Mouse (Mus musculus): ENCODE results near the gene 2610301B20Rik.

The 2610301B20Rik gene

DNA sequence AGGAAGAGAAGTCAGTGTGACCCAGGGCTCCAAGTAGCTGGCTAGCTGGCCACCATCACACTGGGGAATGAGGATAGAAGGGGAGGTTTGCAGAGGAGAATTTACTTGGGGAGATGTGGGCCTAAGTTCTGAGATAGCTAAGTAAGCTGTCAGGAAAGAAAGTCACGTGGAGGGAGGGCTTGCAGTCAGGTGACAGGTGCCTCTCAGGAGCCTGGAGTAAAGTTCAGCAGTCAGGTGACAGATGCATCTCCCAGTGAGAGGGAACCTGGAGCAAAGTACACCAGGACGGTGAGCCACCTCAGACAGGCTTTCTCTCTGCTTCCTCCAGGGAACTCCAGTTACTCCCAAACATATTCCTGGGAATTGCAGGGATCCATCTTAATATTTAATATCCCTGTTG is 49.8 kb downstream of the 2610301B20Rik start:
- H3K4me3 ChIP-seq (replicated peaks; ENCODE audit: low read length) = no peak overlapping the region
- TF ChIP-seq POU5F1 (IDR thresholded peaks at IDR 0.05; ENCODE audit: borderline replicate concordance, low read length) (no peak), NANOG (IDR thresholded peaks at IDR 0.05; ENCODE audit: borderline replicate concordance, low read length) (no peak), CTCF (conservative IDR thresholded peaks at IDR 0.05; ENCODE audit: low read length) (no peak)

DNA sequence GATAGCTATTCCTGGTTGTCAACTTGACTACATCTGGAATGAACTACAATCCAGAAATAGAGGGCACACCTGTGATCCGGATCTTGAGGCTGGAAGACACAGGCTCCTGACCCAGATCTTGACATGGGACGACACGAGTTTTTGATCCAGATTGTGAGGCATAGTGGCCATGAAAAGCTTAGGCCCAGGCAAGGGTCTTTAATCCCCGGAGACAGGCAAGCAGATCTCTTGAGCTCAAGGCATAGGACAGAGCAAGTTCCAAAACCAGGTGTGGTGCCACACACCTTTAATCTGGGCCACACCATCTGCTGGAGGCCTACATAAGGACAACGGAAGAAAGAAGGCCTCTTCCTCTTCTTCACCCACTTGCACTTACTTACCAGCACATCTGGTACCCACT is 50.2 kb downstream of the 2610301B20Rik start:
- TF ChIP-seq CTCF (conservative IDR thresholded peaks at IDR 0.05; ENCODE audit: low read length) = no peak
- no peak for TF ChIP-seq NANOG (IDR thresholded peaks at IDR 0.05; ENCODE audit: borderline replicate concordance, low read length)
- no peak for TF ChIP-seq POU5F1 (IDR thresholded peaks at IDR 0.05; ENCODE audit: borderline replicate concordance, low read length)
- H3K4me1 ChIP-seq (replicated peaks; ENCODE audit: low read depth, low read length) = peaks cover 30% of the 10 kb centered on the region
- H3K27me3 ChIP-seq (ENCODE audit: insufficient read depth, low read length) = 0 out of 2 replicates have a peak, but pooled peaks cover 3% of the 10 kb centered on the region
- H3K9me3 ChIP-seq (ENCODE audit: low read length) = no peaks in the 10 kb centered on the region
- H3K36me3 ChIP-seq (ENCODE audit: insufficient read depth, low read length) = no peaks in the 10 kb centered on the region
- no peak overlapping the region for H3K4me3 ChIP-seq (replicated peaks; ENCODE audit: low read length)

More for the DNA sequence above, 49.8 kb downstream of the 2610301B20Rik start:
- Histone ChIP-seq H3K36me3 (ENCODE audit: insufficient read depth, low read length) (no peaks in the 10 kb centered on the region), H3K9me3 (ENCODE audit: low read length) (no peaks in the 10 kb centered on the region), H3K27me3 (ENCODE audit: insufficient read depth, low read length) (no peaks in the 10 kb centered on the region), H3K4me1 (replicated peaks; ENCODE audit: low read depth, low read length) (peaks cover 29% of the 10 kb centered on the region)

DNA sequence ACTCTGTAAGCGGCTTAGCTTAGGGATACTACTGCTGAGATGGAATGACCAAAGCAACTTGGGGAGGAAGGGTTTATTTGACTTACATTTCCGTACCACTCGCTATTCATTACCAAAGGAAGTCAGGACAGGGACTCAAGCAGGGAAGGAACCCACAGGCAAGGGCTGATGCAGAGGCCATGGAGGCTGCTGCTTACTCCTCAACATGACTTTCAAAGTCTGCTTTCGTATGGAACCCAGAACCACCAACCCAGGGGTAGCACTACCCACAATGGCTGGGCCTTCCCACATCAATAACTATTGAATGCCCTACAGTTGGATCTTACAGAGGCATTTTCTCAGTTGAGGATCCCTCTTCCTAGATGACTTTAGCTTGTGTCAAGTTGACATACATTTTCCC is 52.1 kb downstream of the 2610301B20Rik start:
- peaks cover 8% of the 10 kb centered on the region; the same call in 1 of the 2 replicates for H3K27me3 ChIP-seq (ENCODE audit: insufficient read depth, low read length)
- H3K9me3 ChIP-seq (ENCODE audit: low read length) = no peaks in the 10 kb centered on the region
- H3K36me3 ChIP-seq (ENCODE audit: insufficient read depth, low read length) = no peaks in the 10 kb centered on the region
- H3K4me3 ChIP-seq (replicated peaks; ENCODE audit: low read length) = no peak overlapping the region
- TF ChIP-seq POU5F1 (IDR thresholded peaks at IDR 0.05; ENCODE audit: borderline replicate concordance, low read length) (no peak), NANOG (IDR thresholded peaks at IDR 0.05; ENCODE audit: borderline replicate concordance, low read length) (no peak), CTCF (conservative IDR thresholded peaks at IDR 0.05; ENCODE audit: low read length) (no peak)
- H3K4me1 ChIP-seq (replicated peaks; ENCODE audit: low read depth, low read length) = peaks cover 49% of the 10 kb centered on the region

DNA sequence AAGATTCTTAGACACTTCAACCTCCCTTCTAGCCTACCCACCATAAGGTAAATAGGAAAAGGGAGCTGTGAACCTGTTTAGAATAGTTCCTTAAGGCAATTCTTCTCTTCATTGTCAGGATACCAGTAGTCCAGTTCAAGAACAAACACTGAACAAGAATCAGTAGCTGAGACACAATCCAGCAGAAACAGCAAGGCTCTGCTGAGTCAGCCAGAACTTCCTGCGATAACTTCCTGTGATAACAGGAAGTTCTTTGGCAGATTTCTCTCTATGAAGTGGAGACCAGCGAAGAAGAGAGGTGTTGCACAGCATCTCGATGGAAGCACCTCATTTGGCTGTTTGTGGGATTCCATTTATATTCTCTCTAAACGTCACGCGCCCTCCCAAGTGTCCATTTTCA is 53.9 kb downstream of the 2610301B20Rik start:
- no peak for TF ChIP-seq POU5F1 (IDR thresholded peaks at IDR 0.05; ENCODE audit: borderline replicate concordance, low read length)
- TF ChIP-seq CTCF (conservative IDR thresholded peaks at IDR 0.05; ENCODE audit: low read length) = no peak
- no peak for TF ChIP-seq NANOG (IDR thresholded peaks at IDR 0.05; ENCODE audit: borderline replicate concordance, low read length)

DNA sequence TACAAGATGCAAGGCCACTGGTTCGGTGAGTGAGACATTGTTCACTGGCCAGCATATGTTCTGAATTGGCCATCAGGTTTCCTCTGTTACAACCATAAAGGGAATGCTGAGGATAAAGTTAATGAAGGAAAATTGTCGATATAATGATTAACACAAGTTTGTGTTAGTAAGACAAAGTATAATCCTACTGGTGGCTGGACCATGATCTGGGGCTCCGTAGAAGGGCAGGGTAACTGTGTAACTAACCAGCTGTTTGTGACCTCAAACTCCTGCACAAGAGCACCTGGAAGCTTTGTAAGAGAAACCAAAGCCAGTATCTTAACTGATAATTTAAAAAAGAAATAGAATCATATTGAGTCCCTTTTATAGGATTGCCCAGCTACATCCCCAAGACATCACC is 55.4 kb downstream of the 2610301B20Rik start:
- TF ChIP-seq CTCF (conservative IDR thresholded peaks at IDR 0.05; ENCODE audit: low read length) = no peak
- no peak for TF ChIP-seq NANOG (IDR thresholded peaks at IDR 0.05; ENCODE audit: borderline replicate concordance, low read length)
- TF ChIP-seq POU5F1 (IDR thresholded peaks at IDR 0.05; ENCODE audit: borderline replicate concordance, low read length) = no peak
- Histone ChIP-seq H3K9me3 (ENCODE audit: low read length) (no peaks in the 10 kb centered on the region), H3K4me1 (replicated peaks; ENCODE audit: low read depth, low read length) (peaks cover 71% of the 10 kb centered on the region), H3K4me3 (replicated peaks; ENCODE audit: low read length) (no peak overlapping the region), H3K36me3 (ENCODE audit: insufficient read depth, low read length) (no peaks in the 10 kb centered on the region), H3K27me3 (ENCODE audit: insufficient read depth, low read length) (peaks cover 8% of the 10 kb centered on the region; the same call in 1 of the 2 replicates)

More for the DNA sequence above, 53.9 kb downstream of the 2610301B20Rik start:
- Histone ChIP-seq H3K9me3 (ENCODE audit: low read length) (no peaks in the 10 kb centered on the region), H3K27me3 (ENCODE audit: insufficient read depth, low read length) (peaks cover 8% of the 10 kb centered on the region; the same call in 1 of the 2 replicates), H3K4me1 (replicated peaks; ENCODE audit: low read depth, low read length) (peaks cover 59% of the 10 kb centered on the region), H3K36me3 (ENCODE audit: insufficient read depth, low read length) (no peaks in the 10 kb centered on the region), H3K4me3 (replicated peaks; ENCODE audit: low read length) (no peak overlapping the region)

DNA sequence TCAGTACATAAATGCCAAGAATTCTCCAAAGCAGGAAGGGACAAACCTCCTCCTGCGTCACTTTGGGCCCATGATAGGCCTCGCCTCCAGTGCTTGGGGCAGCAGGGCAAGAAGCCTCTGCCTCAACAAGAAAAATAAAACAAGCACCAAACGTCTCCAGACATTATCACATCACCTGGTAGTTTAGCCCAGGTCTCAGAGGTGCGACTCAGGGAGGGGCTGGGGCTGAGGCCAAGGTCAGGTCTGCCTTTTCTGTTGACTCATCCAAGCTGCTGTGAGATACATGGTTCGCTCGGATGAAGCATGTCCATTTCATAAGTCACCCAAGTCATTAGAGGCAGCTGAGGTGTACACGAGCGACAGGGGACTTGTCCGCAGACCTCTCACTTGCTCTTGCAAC is 56.7 kb downstream of the 2610301B20Rik start:
- Histone ChIP-seq H3K27me3 (ENCODE audit: insufficient read depth, low read length) (peaks cover 8% of the 10 kb centered on the region; the same call in 1 of the 2 replicates), H3K36me3 (ENCODE audit: insufficient read depth, low read length) (no peaks in the 10 kb centered on the region), H3K9me3 (ENCODE audit: low read length) (no peaks in the 10 kb centered on the region), H3K4me3 (replicated peaks; ENCODE audit: low read length) (0 out of 2 replicates have a peak overlapping the region, but pooled peaks have one; percentile 17), H3K4me1 (replicated peaks; ENCODE audit: low read depth, low read length) (peaks cover 79% of the 10 kb centered on the region)
- TF ChIP-seq CTCF (conservative IDR thresholded peaks at IDR 0.05; ENCODE audit: low read length) (no peak), NANOG (IDR thresholded peaks at IDR 0.05; ENCODE audit: borderline replicate concordance, low read length) (no peak), POU5F1 (IDR thresholded peaks at IDR 0.05; ENCODE audit: borderline replicate concordance, low read length) (no peak)

DNA sequence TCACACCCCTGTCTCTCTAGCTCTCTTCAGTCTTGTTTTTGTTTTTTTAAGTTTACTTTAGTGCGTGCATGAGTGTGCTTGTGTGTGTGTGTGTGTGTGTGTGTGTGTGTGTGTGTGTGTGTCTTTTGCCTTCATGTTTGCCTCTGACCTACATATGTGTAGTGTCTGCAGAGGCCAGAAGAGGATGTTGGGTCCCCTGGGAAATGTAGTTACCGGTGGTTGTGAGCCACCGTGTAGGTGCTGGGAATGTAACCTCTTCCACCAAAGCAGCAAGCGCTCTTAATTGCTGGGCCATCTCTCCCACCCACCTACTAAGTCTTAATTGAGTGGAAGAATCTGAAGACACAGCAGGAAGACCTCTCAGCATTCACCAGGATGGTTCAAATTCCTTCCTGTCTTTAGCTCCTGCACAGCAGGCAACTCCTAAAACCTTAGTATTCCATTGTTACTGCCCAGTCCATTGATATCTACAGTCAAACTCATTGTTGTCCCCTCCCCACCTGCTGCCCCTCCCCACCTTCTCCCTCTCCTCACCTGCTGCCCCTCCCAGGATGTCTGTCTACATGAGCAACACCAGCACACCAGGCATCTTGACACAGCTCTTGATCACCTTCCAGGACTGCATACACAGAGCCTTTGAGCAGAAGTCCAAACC is 57.9 kb downstream of the 2610301B20Rik start:
- H3K4me1 ChIP-seq (replicated peaks; ENCODE audit: low read depth, low read length) = peaks cover 83% of the 10 kb centered on the region
- no peaks in the 10 kb centered on the region for H3K36me3 ChIP-seq (ENCODE audit: insufficient read depth, low read length)
- no peaks in the 10 kb centered on the region for H3K9me3 ChIP-seq (ENCODE audit: low read length)
- H3K27me3 ChIP-seq (ENCODE audit: insufficient read depth, low read length) = peaks cover 8% of the 10 kb centered on the region; the same call in 1 of the 2 replicates
- TF ChIP-seq CTCF (conservative IDR thresholded peaks at IDR 0.05; ENCODE audit: low read length) (no peak), NANOG (IDR thresholded peaks at IDR 0.05; ENCODE audit: borderline replicate concordance, low read length) (peak; percentile 100), POU5F1 (IDR thresholded peaks at IDR 0.05; ENCODE audit: borderline replicate concordance, low read length) (no peak)
- no peak overlapping the region for H3K4me3 ChIP-seq (replicated peaks; ENCODE audit: low read length)

DNA sequence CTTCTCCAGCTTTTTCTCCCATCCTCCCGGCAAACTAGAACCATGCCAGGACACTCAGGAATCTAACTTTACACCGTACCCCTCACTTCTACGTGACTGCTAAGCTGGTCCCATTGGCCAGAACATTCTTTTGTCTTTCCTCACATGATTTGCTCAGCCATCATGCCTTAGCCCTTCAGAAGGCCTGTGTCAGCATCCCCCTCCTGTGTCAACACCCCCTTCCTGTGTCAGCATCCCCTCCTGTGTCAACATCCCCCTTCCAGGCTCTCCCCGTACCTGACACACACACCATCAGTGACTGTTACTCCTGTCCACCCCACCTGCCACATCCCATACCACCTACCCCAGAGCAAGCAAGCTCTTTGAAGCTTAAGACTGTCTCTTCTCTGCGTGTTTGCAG is 58.5 kb downstream of the 2610301B20Rik start:
- TF ChIP-seq POU5F1 (IDR thresholded peaks at IDR 0.05; ENCODE audit: borderline replicate concordance, low read length) (no peak), CTCF (conservative IDR thresholded peaks at IDR 0.05; ENCODE audit: low read length) (no peak), NANOG (IDR thresholded peaks at IDR 0.05; ENCODE audit: borderline replicate concordance, low read length) (no peak)
- H3K36me3 ChIP-seq (ENCODE audit: insufficient read depth, low read length) = no peaks in the 10 kb centered on the region
- H3K4me3 ChIP-seq (replicated peaks; ENCODE audit: low read length) = no peak overlapping the region
- H3K9me3 ChIP-seq (ENCODE audit: low read length) = no peaks in the 10 kb centered on the region
- peaks cover 83% of the 10 kb centered on the region for H3K4me1 ChIP-seq (replicated peaks; ENCODE audit: low read depth, low read length)
- peaks cover 8% of the 10 kb centered on the region; the same call in 1 of the 2 replicates for H3K27me3 ChIP-seq (ENCODE audit: insufficient read depth, low read length)
